Mouse (Mus musculus) midbrain, embryonic 11.5 days (tissue): Measurements from ENCODE around the gene Ifne. TPM values are rescaled to one million over a fixed set of nuclear protein-coding genes. Genes with fewer than 3 reads are reported as not detected.

Experiments used
- ATAC-seq: fragments of 200-750 bp; cut with Nextera tagmentation; 2 replicates; pipeline ENCODE4 v1.8.0; 2017; ENCODE audit warnings: moderate TSS enrichment, moderate library complexity; ENCODE audit not compliant: low FRiP score
- DNase-seq: peaks from one replicate; pipeline ENCODE4 v3.0.0; 2015; ENCODE audit warnings: low spot score; ENCODE audit errors: missing footprints
- H3K27ac ChIP-seq: fragments of 300-500 bp; sonication (generic); 2 replicates; pipeline ENCODE4 v1.5.1; 2014; ENCODE audit warnings: low read depth, low read length
- H3K27me3 ChIP-seq: fragments of 300-500 bp; sonication (generic); 2 replicates; pipeline ENCODE4 v1.6.1; 2014; ENCODE audit warnings: mild to moderate bottlenecking, low read length, moderate library complexity, mixed read lengths; ENCODE audit not compliant: control insufficient read depth, insufficient read depth
- H3K36me3 ChIP-seq: fragments of 300-500 bp; sonication (generic); 2 replicates; pipeline ENCODE4 v1.6.1; 2014; ENCODE audit warnings: mild to moderate bottlenecking, low read length, moderate library complexity, mixed read lengths; ENCODE audit not compliant: control insufficient read depth, insufficient read depth
- H3K4me1 ChIP-seq: fragments of 300-500 bp; sonication (generic); 2 replicates; pipeline ENCODE4 v1.6.1; 2014; ENCODE audit warnings: low read length; ENCODE audit not compliant: control insufficient read depth, insufficient read depth
- H3K4me2 ChIP-seq: fragments of 300-500 bp; sonication (generic); 2 replicates; pipeline ENCODE4 v1.6.1; 2014; ENCODE audit warnings: mild to moderate bottlenecking, moderate library complexity
- H3K4me3 ChIP-seq: fragments of 300-500 bp; sonication (generic); 2 replicates; pipeline ENCODE4 v1.5.1; 2014; ENCODE audit warnings: low read depth, low read length
- H3K9ac ChIP-seq: fragments of 300-500 bp; sonication (generic); 2 replicates; pipeline ENCODE4 v1.6.1; 2014; ENCODE audit warnings: low read length
- H3K9me3 ChIP-seq: fragments of 300-500 bp; sonication (generic); 2 replicates; pipeline ENCODE4 v1.6.1; 2016; ENCODE audit warnings: low read length; ENCODE audit not compliant: control insufficient read depth
- WGBS: fragments of 180-500 bp; shearing (Covaris S2); extraction: QIAGEN DNeasy Blood & Tissue Kit; methylation state at CpG from one replicate; pipeline ENCODE4 v1.1.7; 2014; 5-methylcytosine and 5-hydroxymethylcytosine counted together
- polyA plus RNA-seq: library from polyadenylated mRNA; unstranded; fragments of >200 nt; fragmentation: Nextera tagmentation; extraction: Ambion mirVana; gene quantifications from 2 replicates; pipeline ENCODE4 v1.2.1, GENCODE M21; 2014

Ifne gene
- polyA plus RNA-seq, 1 experiment from 2014 or later: not detected

DNA sequence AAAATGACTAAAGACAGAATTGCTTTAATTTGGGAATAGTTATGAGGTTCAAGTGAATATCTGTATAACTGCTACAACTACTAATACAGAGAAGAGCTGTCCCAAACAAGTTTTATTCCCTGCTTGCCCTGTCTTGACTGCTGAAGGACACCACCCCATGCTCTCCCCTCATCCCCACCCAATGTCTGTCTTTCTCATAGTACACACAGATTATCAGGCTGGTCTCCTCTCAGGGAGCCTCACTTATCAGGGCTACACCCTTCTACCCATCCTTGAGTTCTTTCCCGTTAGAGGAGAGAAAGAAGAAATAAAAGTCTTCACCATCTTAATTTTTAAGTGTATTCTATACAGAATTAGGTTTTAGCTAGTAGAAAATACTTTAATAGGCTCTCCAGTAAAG lies 34.0 kb upstream of the Ifne start:
- WGBS: 96% methylated on average over 1 of the region's 1 CpGs
- Histone ChIP-seq H3K9ac (no peak overlapping the region), H3K9me3 (no peaks in the 10 kb centered on the region), H3K36me3 (no peaks in the 10 kb centered on the region), H3K4me1 (no peaks in the 10 kb centered on the region), H3K27ac (no peak overlapping the region), H3K4me3 (no peak overlapping the region), H3K4me2 (no peak overlapping the region), H3K27me3 (no peaks in the 10 kb centered on the region)
- no peak for ATAC-seq
- DNase-seq: no peak

GRCm38 (mm10) chr4:88912882-88913281 lies 32.9 kb upstream of the Ifne start:
- Histone ChIP-seq H3K9me3 (no peaks in the 10 kb centered on the region), H3K27ac (no peak overlapping the region), H3K36me3 (no peaks in the 10 kb centered on the region), H3K27me3 (no peaks in the 10 kb centered on the region), H3K4me2 (no peak overlapping the region), H3K9ac (no peak overlapping the region), H3K4me1 (no peaks in the 10 kb centered on the region), H3K4me3 (no peak overlapping the region)
- no peak for DNase-seq
- no peak for ATAC-seq
- 92% methylated on average over 2 of the region's 2 CpGs for WGBS

DNA sequence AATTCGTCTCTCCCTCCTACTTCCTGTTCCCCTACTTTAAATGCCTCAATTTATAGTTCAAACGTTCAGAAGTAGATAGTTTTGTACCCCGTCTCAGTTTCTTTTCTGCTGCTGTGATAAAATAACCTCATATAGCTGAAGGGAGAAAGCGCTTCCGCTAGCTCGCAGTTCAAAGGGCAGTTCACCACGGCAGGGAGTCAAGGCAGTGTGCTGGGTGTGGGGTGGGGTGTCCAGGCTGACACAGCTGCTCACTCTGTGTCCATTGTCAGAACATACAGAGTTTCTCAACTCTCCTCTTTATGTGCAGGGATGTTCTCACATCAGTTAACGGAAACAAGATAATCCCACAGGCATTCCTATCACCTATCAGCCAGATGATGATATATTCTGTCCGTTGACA lies 32.2 kb upstream of the Ifne start:
- no peak overlapping the region for H3K9ac ChIP-seq
- H3K27ac ChIP-seq: no peak overlapping the region
- no peaks in the 10 kb centered on the region for H3K36me3 ChIP-seq
- H3K4me2 ChIP-seq: no peak overlapping the region
- 79% methylated on average over 9 of the region's 9 CpGs for WGBS
- H3K27me3 ChIP-seq: no peaks in the 10 kb centered on the region
- no peaks in the 10 kb centered on the region for H3K9me3 ChIP-seq
- ATAC-seq (no peak), DNase-seq (no peak)
- H3K4me1 ChIP-seq: no peaks in the 10 kb centered on the region
- H3K4me3 ChIP-seq: no peak overlapping the region

DNA sequence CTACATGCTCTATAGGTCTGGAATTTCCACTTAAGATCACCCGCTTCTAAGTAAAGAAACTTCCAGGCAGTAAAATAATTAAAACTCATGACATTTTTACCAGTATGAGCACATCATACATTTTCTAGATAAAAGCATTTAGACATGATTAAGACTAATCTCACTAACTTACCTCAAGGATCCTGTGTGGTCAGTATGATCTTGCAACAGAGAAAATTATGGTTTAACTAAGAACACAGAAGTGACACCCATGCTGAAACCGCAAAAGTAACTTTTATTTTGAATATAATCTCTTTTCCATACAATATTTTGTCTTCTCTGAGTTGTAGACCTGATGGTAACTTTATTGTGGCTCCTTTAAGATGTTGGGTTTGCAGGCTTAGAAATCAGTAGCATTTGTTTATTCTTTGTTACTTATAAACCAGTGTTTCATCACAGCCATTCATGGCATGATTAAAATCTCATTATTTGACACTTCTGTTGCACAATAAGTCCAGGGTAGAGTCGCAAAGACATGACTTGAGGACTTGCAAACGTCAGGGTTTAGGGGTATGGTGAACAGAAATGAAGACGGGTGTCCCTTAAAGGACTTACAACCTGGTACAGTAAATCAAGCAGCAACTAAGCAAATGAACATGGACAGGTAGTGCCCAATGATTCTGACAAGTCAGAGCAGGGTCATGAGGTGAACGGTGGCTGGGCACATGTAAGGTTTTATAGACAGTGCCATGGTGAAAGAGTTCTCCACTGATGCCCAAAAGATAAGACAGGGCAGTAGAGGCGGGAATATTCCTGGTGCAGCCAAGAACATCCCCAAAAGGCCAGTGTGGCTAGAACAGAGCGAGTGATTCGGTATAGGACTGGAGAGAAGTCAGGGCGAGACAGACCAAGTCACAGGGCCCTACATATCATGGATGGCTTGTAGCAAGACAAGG lies 29.9 kb upstream of the Ifne start:
- no peak overlapping the region for H3K27ac ChIP-seq
- H3K9me3 ChIP-seq: no peaks in the 10 kb centered on the region
- no peaks in the 10 kb centered on the region for H3K4me1 ChIP-seq
- 86% methylated on average over 10 of the region's 10 CpGs for WGBS
- no peaks in the 10 kb centered on the region for H3K27me3 ChIP-seq
- DNase-seq (no peak), ATAC-seq (no peak)
- no peak overlapping the region for H3K9ac ChIP-seq
- H3K36me3 ChIP-seq: no peaks in the 10 kb centered on the region
- H3K4me2 ChIP-seq: no peak overlapping the region
- no peak overlapping the region for H3K4me3 ChIP-seq

DNA sequence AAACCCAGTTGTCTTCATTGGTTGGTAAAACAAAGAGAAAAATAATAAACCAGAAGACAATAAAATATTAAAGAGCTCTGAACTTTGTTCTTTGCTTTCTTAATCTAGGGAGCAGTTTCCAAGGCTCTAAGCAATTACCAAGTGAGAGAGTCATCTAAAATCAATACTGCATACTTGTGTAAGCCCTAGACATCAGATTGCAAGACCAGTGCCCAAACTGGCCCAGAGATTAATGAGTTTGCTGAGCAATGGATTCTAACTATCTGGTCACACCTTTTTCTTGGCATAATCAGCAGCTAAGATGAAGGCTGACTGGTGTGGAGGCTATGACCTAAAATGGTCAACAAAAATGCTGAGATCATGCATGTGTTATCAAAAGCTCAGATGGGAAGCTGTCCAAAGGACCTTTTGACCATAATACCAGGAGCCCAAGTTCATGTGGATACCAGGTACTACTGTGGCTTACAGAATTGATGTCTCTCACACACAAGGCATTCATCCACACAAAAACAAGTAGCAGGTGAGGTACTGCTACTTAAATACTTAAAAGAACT lies 13.3 kb upstream of the Ifne start:
- H3K4me3 ChIP-seq: no peak overlapping the region
- no peaks in the 10 kb centered on the region for H3K9me3 ChIP-seq
- no peak overlapping the region for H3K27ac ChIP-seq
- H3K36me3 ChIP-seq: no peaks in the 10 kb centered on the region
- no peak for DNase-seq
- no peaks in the 10 kb centered on the region for H3K4me1 ChIP-seq
- no peak for ATAC-seq
- H3K4me2 ChIP-seq: no peak overlapping the region
- no peaks in the 10 kb centered on the region for H3K27me3 ChIP-seq
- no peak overlapping the region for H3K9ac ChIP-seq

DNA sequence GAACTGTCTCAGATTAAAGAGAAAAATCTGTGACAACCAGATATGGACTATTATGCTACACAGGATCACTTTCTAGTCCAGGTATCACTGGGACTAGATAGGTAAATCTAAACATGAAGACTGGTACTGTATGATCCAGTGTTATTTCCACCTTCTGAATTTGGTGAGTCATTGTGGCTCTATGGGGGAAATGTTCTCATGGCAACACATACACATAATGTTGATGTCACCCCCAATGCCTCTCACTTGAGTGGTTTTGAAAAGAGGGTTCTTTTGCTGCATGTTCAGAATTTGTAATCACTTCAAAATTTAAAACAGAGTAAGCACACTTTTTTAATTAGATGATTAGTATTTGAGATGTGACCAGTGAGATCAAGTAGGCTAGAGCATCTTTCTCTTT lies 8.2 kb upstream of the Ifne start:
- no peak overlapping the region for H3K27ac ChIP-seq
- H3K9me3 ChIP-seq: no peaks in the 10 kb centered on the region
- no peak overlapping the region for H3K4me2 ChIP-seq
- ATAC-seq: no peak
- no peaks in the 10 kb centered on the region for H3K36me3 ChIP-seq
- DNase-seq: no peak
- H3K4me3 ChIP-seq: no peak overlapping the region
- H3K4me1 ChIP-seq: no peaks in the 10 kb centered on the region
- H3K9ac ChIP-seq: no peak overlapping the region
- H3K27me3 ChIP-seq: no peaks in the 10 kb centered on the region

- H3K27me3 ChIP-seq: no peaks in the 10 kb centered on the region
- no peak overlapping the region for H3K4me3 ChIP-seq
- no peaks in the 10 kb centered on the region for H3K36me3 ChIP-seq
- ATAC-seq (no peak), DNase-seq (no peak)
- H3K9ac ChIP-seq: no peak overlapping the region
- WGBS: 83% methylated on average over 4 of the region's 4 CpGs
- no peak overlapping the region for H3K27ac ChIP-seq
- H3K4me1 ChIP-seq: no peaks in the 10 kb centered on the region
- H3K4me2 ChIP-seq: no peak overlapping the region
- no peaks in the 10 kb centered on the region for H3K9me3 ChIP-seq
Observed at GRCm38 (mm10) chr4:88878772-88879171, 1.2 kb downstream of the Ifne start.

DNA sequence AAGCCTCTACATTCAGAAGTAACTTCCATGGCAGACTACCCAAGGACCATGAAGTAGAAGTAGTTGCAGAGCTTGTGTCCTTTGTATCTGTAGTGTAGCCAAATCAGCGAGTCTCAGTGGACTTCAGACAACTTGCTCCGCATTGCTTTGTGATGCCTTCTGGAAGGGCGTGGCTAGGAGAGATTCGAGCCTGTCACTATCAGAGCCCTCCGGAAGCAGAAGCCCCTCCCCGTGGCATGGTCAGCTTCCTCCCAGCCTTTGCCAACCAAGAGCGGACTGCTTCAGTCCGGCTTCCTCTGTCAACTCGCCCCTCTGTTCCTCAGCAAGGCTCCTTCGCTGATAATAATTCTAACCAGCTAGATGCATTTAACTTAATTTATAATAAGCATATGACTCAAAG lies 1.8 kb downstream of the Ifne start:
- no peaks in the 10 kb centered on the region for H3K27me3 ChIP-seq
- WGBS: 50% methylated on average over 10 of the region's 10 CpGs
- no peak overlapping the region for H3K27ac ChIP-seq
- no peak overlapping the region for H3K9ac ChIP-seq
- H3K4me3 ChIP-seq: no peak overlapping the region
- no peak for ATAC-seq
- DNase-seq: no peak
- no peaks in the 10 kb centered on the region for H3K9me3 ChIP-seq
- no peaks in the 10 kb centered on the region for H3K4me1 ChIP-seq
- no peaks in the 10 kb centered on the region for H3K36me3 ChIP-seq
- no peak overlapping the region for H3K4me2 ChIP-seq

DNA sequence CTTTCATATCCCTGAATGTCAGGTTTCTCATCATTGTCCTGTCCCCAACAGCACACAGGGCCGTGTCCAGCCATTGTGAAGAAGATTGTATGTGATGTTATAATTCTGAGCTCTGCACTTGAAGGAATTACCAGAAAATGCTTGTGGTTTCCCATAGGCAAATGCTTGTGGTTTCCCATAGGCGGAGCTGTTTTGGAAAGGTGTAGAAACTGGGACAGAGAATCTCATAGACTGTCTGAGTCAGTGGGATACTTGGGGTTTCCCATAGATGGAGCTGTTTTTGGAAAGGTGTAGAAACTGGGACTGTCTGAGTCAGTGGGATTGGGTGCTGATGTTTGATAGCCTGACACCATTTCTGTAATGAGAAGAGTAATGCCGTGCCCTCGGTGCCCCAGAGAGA lies 3.5 kb downstream of the Ifne start:
- DNase-seq (no peak), ATAC-seq (no peak)
- Histone ChIP-seq H3K9me3 (no peaks in the 10 kb centered on the region), H3K4me1 (no peaks in the 10 kb centered on the region), H3K4me3 (no peak overlapping the region), H3K27me3 (no peaks in the 10 kb centered on the region), H3K4me2 (no peak overlapping the region), H3K36me3 (no peaks in the 10 kb centered on the region), H3K9ac (no peak overlapping the region), H3K27ac (no peak overlapping the region)
- 84% methylated on average over 4 of the region's 4 CpGs for WGBS
